Mouse (Mus musculus): ENCODE measurements around the gene Tnfsf4.

Tnfsf4 gene

GRCm38 (mm10) chr1:161463388-161464085 lies 68.3 kb downstream of the Tnfsf4 start:
- no peak for DNase-seq
